Mouse (Mus musculus): ENCODE data around the gene Ninl.

Ninl gene

DNA sequence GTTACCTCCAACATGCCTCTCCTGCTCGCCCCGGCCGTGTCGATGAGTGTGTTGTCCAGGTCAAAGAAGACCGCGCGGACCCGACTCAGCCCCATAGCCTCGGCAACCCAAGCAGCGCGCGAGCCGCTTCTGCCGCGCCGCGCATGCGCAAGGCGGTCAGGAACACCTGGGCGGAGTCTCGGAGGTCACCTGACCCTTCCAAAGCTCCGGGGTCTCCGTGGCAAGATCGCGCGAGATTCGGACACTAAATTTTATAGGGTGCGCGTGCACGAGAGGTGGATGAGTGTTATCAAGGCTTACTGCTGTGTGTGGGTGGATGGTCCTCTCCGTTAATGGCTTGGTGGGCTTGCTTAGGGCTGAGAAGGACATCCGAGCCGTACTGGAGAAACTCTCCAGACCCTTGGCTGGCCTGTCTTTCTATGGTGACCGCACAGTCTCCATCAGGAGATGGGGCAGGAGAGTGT lies at the start of gene Ninl, which contains the start of gene Nanp:
TSS of gene Ninl (minus strand) at position 151 of the 464 bp plus-strand sequence.
TSS of gene Nanp (minus strand) at position 167 of the 464 bp plus-strand sequence.
- DNase-seq (ENCODE audit: low spot score): peak; percentile 76

GRCm38 (mm10) chr2:151056637-151057036 lies 17.5 kb upstream of the Ninl start:
- DNase-seq (ENCODE audit: low spot score): no peak

DNA sequence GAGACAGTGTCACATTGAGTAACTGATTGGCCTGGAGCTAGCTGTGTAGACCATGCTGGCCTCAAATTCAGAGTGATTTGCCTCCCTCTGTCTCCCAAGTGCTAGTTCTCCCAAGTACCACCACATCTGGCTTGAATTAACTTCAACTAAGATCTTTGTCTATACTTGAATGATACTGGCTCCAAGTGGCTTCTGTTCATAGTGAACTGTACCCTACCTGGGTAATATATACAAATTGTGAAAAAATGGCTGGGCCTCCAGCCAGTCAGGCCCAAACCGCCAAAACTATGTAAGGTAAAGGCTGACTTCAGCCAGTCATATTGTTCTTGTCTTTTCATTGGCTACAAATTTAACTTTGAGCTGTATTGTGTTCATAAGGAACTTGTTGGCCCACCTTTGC lies 1.2 kb upstream of the Ninl start:
- DNase-seq (ENCODE audit: low spot score): no peak

DNA sequence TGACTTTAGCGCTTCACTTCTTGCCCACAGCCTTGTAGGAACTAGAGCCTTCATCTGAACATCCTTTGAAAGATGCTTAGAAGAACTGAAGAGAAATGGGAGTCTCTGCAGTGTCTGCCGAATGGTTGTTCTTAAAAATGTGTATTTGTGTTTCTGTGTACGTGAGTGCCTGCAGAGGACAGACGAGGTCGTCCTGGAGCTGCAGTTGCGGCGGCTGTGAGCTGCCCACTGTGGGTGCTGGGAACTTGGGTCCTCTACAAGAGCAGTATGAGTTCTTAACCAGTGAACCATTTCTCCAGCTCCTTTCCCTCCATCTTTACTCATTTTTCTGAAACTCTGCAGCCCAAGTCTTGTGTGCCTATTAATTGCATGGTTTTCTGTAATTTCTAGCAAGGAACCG lies 544 bp upstream of the Ninl start:
- no peak for DNase-seq (ENCODE audit: low spot score)

DNA sequence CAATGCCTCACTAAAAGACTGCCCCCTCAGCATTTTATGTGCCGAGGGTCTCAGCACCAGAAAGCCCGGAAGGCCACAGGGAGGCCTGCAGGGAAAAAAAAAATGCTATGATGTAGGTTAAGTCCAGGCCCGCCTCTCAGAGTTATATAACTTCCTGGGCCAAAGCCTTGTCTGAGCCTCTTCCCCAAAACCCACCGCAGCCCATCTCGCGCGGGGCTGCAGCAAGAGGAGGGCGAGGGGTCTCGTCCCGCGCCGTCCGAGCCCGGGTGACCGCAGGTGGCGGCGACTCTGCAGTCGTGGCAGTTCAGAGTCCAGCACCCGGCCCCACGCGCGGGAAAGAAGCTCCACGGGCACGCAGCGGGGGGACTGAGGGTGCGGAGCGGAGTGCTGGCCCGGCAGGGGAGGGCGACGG lies 365 bp downstream of the Ninl start:
- no peak for DNase-seq (ENCODE audit: low spot score)

DNA sequence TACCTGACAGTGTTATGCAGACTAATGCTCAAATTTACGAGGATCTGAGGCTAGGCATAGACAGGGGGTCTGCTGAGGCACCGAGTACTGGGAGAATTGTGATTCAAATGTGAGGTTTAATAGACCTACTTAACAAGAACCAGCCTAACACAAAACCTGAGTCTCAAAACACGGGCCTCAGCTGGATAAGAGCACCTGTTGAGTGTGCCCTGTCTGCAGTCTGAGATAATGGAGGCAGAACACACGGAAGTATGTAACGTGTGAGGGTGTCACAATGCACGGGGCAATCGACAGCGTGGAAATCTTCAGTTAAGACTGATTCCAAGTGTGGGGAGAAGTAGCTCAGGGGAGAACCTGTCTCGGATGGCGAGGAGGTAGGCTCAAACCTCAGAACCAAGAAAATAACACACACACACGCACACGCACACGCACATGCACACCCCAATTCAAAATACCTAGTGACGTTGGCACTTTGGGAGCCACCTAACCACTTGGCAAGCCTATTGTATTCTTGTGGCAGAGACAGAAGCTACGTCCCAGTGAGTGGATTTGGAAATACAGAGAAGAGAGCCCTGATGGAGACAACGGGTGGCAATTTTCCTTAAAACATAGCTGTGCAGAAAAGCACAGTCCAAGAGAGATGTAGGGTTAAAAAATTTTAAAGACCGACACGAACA lies 1.2 kb downstream of the Ninl start:
- DNase-seq (ENCODE audit: low spot score): no peak

GRCm38 (mm10) chr2:151037292-151037691 lies 1.9 kb downstream of the Ninl start:
- DNase-seq (ENCODE audit: low spot score): no peak

DNA sequence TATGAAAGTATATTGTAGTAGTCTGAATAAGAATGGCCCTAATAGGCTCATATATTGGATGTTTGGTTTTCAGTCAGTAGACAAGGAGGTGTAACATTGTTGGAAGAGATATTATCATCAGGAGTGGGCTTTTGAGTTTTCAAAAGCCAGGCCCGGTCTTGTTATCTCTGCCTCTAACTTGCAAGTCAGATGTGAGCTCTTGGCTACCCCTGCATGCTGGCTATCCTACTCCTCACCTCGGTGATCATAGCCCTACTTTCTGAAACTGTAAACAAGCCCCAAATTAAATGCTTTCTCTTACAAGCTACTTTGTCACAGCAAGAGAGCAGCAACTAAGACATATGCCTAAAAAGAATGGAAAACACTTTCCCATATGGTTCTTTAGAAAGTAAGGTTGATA lies 2.5 kb downstream of the Ninl start:
- no peak for DNase-seq (ENCODE audit: low spot score)

GRCm38 (mm10) chr2:151034435-151034834 lies 4.7 kb downstream of the Ninl start:
- no peak for DNase-seq (ENCODE audit: low spot score)

DNA sequence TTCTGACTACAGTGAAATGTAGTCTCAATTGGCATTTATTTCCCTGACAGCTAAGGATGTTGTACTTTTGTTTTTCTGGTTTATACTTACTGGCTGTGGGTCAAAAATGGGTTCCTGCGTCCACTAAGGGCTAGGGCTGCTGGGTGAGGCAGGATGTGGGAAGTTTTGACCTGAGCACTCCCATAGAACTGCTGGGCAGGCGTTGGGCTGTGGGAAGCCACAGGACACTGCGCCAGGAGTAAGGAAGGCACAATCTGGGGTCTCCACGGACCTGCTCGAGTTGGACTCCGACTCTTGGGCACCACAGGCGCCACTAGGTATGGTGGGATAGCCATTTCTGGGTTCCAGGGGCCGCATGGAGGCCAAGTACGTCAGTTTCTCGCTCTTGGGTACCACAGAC lies 18.0 kb downstream of the Ninl start:
- DNase-seq (ENCODE audit: low spot score): no peak

- DNase-seq (ENCODE audit: low spot score): no peak
These were observed 23.9 kb downstream of the Ninl start for GRCm38 (mm10) chr2:151015316-151015715.

GRCm38 (mm10) chr2:151011273-151011672 lies 27.9 kb downstream of the Ninl start:
- no peak for DNase-seq (ENCODE audit: low spot score)

DNA sequence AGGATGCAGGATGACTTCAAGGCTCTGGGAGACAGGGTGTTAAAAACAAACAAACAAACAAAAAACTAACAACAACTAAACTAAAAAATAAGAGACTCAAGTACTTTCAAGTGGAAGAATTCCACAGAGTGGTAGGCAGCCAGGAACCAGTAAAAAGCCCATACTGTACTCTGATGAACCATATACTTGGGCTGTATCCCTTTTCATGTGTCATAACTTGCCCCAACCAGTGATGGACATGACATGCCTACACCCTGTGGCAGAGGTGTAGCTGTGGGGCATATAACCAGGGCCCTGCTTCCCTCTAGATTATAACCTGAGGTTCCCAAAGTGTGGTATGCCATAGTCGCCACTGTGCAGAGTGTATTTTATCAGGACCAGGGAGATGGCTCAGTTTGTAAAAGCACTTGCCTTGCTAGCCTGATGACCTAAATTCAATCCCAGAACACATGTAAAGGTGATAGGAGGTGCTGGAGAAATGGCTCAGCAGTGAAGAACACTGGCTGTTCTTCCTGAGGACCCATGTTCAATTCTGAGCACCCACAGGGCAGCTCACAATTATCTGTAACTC lies 29.6 kb downstream of the Ninl start:
- no peak for DNase-seq (ENCODE audit: low spot score)

- no peak for DNase-seq (ENCODE audit: low spot score)
These were observed 30.2 kb downstream of the Ninl start for GRCm38 (mm10) chr2:151008939-151009509.

DNA sequence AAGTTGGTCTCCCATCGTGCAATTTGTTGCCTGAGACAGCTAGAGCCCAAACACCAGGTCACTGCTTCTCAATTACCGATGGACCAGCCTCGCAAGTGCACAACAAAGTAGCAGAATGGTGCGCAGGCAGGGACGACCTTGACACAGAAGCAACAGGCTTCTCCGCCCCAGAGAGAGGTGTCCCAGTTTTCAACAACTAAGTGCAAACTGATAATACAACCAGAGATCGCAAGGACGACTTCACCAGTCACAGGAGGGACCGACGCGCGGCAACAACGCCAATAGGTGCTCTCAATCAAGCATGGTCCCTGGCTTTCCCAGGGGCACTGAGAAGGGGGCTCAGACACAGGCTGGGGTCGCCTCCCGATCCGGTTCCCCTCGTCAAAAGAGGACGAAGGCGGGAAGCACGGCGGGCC lies 30.7 kb downstream of the Ninl start:
- no peak for DNase-seq (ENCODE audit: low spot score)

GRCm38 (mm10) chr2:151008006-151008405 lies 31.2 kb downstream of the Ninl start:
- no peak for DNase-seq (ENCODE audit: low spot score)

- no peak for DNase-seq (ENCODE audit: low spot score)
These were observed 32.8 kb downstream of the Ninl start for GRCm38 (mm10) chr2:151006281-151006945.

DNA sequence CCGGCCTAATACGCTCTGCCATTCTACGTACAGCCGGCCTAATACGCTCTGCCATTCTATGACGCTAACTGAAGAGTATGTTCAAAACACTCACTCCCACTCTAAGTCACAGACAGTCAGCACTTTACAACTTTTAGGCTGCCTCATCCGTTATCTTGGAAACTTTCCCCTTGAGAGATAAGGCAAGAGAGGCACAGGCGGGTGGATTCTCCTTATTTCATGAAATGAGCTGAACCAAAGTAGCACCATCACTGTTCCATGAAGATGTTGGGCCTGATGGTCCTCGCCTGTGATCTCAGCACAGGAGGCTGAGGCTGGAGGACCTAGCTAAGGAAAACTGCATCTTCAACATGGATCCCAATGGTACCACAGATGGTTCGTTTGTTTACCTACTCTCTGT lies 34.8 kb downstream of the Ninl start:
- DNase-seq (ENCODE audit: low spot score): no peak

DNA sequence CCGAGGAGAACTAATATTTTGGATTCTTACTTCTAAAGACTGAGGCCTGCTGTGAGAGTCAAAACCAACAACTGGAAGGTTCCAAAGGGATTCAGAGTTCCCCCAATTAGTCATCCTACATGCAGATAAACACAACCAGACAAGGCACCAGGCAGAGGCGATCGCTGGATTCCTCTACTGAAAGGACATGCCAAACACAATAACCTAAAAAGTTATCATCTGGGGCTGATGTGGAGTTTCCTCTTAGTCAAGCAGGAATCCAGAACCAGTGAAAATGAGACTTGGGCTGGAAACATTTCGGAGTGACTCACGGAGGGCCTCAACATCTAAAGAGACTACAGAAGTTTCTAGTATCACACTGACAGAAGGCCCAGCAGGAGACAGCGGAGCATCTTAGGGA lies 35.4 kb downstream of the Ninl start:
- DNase-seq (ENCODE audit: low spot score): no peak

- no peak for DNase-seq (ENCODE audit: low spot score)
These were observed 37.5 kb downstream of the Ninl start for GRCm38 (mm10) chr2:151001619-151002175.

DNA sequence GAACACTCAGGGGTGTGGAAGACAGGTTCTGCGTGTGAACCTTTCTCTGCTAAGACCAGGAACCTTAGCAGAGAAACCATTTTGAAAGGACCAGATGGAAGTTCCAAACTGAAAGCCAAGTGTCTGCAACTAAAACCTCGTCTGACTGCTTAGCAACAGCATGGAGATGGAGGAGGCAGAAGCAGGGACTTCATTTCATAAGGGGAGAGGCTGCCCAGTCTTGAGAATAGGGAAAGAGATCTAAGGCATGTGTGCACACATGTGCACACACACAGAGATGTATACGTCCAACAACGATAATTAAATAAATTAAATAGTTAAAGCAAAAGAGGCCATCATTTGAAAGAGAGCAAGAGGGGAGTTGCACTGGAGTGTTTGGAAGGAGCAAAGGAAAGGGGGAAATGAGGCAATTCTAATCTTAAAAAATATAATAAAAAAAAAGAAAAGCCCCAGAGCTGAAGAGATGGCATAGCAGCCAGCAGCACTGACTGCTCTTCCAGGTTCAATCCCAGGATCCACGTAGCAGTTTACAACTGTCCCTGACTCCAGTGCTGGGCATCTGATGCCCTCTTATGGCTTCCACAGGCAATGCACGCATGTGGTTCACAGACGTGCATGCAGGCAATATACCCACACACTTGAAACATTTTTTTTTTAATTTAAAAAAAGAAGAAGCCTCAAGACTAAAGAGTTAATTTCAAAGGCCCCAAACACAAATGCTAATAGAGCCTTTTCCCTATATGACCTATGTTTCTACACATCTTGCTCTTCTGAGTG lies 38.6 kb downstream of the Ninl start:
- DNase-seq (ENCODE audit: low spot score): no peak

DNA sequence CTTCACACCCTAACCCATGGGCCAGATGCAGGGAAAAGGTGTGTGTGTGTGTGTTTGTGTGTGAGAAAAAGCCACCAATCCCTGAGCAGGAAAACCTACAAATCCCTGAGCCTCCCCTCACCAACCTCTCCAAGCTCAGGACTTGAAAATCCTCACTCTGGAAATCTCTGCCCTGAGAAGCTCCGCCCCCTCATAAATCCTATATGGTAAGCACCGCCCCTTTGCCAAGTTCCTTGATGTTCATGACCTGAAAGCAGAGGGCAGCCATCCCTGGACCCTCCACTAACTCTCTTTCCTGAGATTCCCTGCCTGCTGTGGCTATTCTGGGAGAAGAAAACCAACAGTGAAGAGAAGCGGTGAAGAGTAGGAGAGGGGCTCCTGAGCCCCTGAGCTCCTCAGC lies 40.2 kb downstream of the Ninl start:
- DNase-seq (ENCODE audit: low spot score): no peak
